Mouse (Mus musculus) brain, embryonic 14.5 days (tissue): ENCODE data around the gene Rps3.

Source experiments
- CTCF ChIP-seq: fragments of 200-500 bp; IDR thresholded peaks from 2 replicates; pipeline ENCODE4 v1.5.1; 2012; ENCODE audit warnings: inconsistent platforms, mild to moderate bottlenecking, moderate library complexity, borderline replicate concordance; ENCODE audit not compliant: insufficient read depth, insufficient read length; ENCODE audit errors: extremely low read depth
- POLR2A ChIP-seq: fragments of 200-500 bp; IDR thresholded peaks from 2 replicates; pipeline ENCODE4 v1.6.1; 2012; ENCODE audit warnings: mild to moderate bottlenecking, inconsistent platforms, borderline replicate concordance; ENCODE audit not compliant: poor library complexity, insufficient read depth, insufficient read length, severe bottlenecking; ENCODE audit errors: extremely low read depth

DNA sequence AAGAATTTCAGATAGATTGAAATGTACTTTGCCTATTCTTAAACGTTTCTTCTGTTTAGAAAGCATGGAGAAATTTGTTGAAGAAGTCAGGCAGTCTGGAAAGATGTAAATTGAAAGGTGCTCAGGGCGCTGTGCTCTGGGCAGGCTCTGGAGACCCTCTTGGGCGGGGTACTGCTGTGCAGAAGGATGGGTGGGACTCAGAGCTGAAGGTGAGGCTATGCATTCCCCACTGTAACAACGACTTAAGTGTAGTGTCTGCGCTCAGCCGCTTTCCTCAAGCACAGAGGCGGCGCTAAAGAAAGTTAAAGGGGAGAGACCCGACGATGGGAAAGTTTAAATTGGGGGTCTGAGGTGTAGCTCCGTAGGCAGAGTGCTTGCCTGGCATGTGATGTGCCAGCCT lies 53.3 kb downstream of the Rps3 start:
- TF ChIP-seq CTCF (no peak), POLR2A (no peak)
